Mouse (Mus musculus): ENCODE measurements around the gene Ccdc12. TPM values are rescaled to one million over a fixed set of nuclear protein-coding genes. Genes with fewer than 3 reads are reported as not detected.
A peak's percentile ranks its signal among the peaks of the same experiment; 100 is the strongest.

Ccdc12 gene
- polyA plus RNA-seq, 1 experiment, result 103 TPM

DNA sequence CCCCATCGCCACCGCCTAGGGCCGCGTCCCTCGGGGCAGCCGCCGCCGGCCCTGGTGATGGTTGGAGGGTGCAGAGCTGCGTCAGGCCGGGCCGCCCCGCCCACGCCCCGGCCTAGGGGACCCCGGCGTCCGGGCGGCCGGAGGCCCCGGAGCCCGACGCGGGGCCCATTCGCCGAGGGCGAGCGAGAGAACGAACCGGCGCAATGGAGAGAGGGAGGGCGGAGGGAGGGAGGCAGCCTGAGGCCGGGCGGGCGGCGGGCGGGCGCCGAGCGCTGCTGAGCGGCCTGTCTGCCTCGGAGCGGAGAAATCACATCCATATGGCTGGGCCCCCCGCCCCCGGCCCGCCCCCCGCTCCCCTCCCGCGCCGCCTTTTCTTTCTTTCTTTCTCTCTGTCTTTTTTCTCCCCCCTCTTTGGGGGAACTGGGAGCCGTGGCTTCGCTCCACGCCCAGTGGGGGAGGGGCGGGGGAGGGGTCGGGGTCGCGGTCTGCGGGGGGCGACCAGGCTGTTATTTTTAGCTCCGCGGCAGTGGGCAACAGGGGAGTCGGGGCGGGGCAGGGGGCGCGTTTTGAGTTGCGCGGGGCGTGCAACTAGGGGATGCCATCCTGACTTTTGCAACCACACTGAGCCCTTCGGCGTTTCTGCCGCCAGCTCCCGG lies 86.1 kb downstream of the Ccdc12 start:
- no peak overlapping the region for H3K27ac ChIP-seq (ENCODE audit: insufficient read depth, low read length)
- no peak for TF ChIP-seq POLR2A (IDR thresholded peaks at IDR 0.05; ENCODE audit: extremely low read depth, insufficient read depth, low read length)

DNA sequence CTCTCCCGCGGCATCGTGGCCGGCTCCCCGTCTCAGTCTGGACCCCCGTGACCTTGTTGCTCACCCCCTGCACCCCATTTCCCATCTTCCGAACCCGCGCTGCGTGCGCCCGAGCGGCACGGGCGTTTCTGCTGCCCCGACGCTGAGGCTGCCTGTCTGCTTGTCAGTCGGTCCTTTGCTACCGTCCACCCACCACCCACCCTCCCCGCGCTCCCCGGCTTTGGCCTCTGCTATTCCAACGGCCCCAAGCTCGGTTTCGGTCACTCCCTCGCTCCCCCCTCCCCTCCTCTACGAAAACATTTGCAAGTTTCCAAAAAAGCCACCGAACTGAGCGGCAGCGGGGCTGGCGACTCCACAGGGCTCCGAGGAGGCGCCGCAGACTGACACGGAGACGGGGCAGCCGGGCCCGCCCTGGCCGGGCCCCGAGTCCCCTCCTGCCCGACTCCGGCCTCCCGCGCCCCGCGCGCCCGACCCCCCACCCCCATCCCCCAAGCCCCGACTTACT lies 86.7 kb downstream of the Ccdc12 start:
- Histone ChIP-seq H3K4me3 (ENCODE audit: insufficient read depth, low read length) (peak overlapping the region; percentile 33), H3K27ac (ENCODE audit: insufficient read depth, low read length) (no peak overlapping the region), H3K4me1 (ENCODE audit: control insufficient read depth, insufficient read depth, low read length) (no peaks in the 10 kb centered on the region)
- TF ChIP-seq CTCF (IDR thresholded peaks at IDR 0.05; ENCODE audit: extremely low read depth, insufficient read depth, low read length), result no peak
- no peak for TF ChIP-seq POLR2A (IDR thresholded peaks at IDR 0.05; ENCODE audit: extremely low read depth, insufficient read depth, low read length)

More for the DNA sequence above, 86.1 kb downstream of the Ccdc12 start:
- Histone ChIP-seq H3K4me1 (ENCODE audit: control insufficient read depth, insufficient read depth, low read length) (no peaks in the 10 kb centered on the region), H3K4me3 (ENCODE audit: insufficient read depth, low read length) (peak overlapping the region; percentile 33)

DNA sequence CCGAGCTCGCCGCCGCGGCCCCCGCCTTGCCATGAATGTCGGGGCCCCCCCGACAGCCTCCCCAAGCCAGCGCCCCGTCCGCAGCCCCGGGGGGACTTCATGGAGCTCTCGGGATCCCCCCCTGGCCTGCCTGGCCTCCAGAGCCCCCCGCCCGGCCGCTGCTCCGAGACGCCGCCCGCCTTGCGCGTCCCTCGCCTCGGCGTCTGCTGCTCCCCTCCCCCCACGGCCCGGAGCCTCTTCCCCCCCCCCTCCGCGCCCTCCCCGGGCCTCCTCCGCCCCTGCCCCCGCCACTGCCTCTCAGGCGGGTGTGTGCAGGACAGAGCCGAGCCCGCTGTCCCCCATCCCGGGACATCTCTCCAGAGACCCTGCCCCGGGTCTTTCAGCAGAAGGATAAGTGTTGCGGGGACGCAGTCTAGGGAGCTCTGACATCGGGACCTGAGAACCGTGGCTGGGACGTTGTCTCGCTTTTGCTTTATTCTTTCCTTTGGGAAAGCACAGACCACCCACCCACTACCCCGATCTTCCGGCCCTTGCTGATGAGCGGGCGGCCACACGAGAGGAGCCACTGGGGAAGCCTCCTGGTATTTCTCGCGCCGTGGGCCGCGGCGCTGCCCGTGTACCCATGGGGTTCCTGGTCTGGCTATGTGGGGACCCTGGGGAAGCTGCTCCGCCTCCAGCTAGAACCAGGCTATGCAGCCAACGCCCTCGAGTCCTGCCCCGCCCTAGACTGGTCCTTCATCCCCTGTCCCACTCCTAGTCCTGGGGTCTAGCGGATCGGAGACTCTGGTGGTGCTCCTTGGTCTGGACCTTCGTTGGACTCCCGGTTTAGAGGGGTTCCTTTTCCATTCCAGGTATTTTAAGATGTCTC lies 87.4 kb downstream of the Ccdc12 start:
- H3K4me3 ChIP-seq (ENCODE audit: insufficient read depth, low read length), result no peak overlapping the region; the same call in 1 of the 2 replicates
- H3K4me1 ChIP-seq (ENCODE audit: control insufficient read depth, insufficient read depth, low read length), result no peaks in the 10 kb centered on the region
- no peak for TF ChIP-seq CTCF (IDR thresholded peaks at IDR 0.05; ENCODE audit: extremely low read depth, insufficient read depth, low read length)
- no peak for TF ChIP-seq POLR2A (IDR thresholded peaks at IDR 0.05; ENCODE audit: extremely low read depth, insufficient read depth, low read length)
- no peak overlapping the region for H3K27ac ChIP-seq (ENCODE audit: insufficient read depth, low read length)

DNA sequence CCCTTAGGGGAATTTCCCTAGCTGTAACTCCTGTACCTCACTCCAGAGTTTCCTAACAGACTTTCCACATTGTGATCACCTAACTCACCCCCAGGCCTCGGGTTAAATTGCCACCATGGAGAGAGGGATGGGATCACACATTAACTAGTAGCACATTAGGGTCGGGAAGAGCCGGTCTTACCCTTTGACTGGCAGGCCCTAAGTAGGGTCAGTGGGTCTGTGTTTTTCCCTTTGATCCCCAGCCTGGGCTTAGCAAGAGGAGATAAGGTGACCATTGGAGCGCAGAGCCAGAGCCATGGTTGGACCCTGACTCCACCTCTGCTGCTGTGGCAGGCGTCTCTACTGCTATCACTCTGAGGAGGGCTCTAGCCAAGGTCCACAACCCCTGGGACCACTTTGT lies 89.4 kb downstream of the Ccdc12 start:
- Histone ChIP-seq H3K27ac (ENCODE audit: insufficient read depth, low read length) (no peak overlapping the region), H3K4me1 (ENCODE audit: control insufficient read depth, insufficient read depth, low read length) (no peaks in the 10 kb centered on the region), H3K4me3 (ENCODE audit: insufficient read depth, low read length) (no peak overlapping the region)
- no peak for TF ChIP-seq CTCF (IDR thresholded peaks at IDR 0.05; ENCODE audit: extremely low read depth, insufficient read depth, low read length)
- TF ChIP-seq POLR2A (IDR thresholded peaks at IDR 0.05; ENCODE audit: extremely low read depth, insufficient read depth, low read length), result no peak

DNA sequence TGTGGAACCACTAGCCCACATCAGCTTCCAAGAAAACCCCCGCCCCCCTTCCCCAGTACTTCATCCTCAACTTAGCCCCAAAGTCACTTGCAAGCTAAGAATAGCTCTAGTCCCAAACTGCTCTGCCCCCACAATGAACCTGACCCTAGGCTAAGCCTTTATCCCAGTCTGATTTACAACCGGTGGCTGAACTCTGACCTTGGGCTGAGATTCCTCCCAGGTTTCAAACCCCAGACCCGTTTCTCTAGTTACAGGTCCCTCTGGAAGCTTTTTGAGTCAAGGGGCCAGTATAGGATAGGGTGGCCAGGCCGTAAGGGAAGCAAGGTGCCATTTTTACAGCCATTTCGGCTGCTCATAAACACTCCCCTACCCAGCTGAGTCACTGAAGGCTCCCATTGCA lies 89.9 kb downstream of the Ccdc12 start:
- Histone ChIP-seq H3K4me3 (ENCODE audit: insufficient read depth, low read length) (no peak overlapping the region), H3K27ac (ENCODE audit: insufficient read depth, low read length) (no peak overlapping the region), H3K4me1 (ENCODE audit: control insufficient read depth, insufficient read depth, low read length) (no peaks in the 10 kb centered on the region)
- no peak for TF ChIP-seq CTCF (IDR thresholded peaks at IDR 0.05; ENCODE audit: extremely low read depth, insufficient read depth, low read length)
- no peak for TF ChIP-seq POLR2A (IDR thresholded peaks at IDR 0.05; ENCODE audit: extremely low read depth, insufficient read depth, low read length)

DNA sequence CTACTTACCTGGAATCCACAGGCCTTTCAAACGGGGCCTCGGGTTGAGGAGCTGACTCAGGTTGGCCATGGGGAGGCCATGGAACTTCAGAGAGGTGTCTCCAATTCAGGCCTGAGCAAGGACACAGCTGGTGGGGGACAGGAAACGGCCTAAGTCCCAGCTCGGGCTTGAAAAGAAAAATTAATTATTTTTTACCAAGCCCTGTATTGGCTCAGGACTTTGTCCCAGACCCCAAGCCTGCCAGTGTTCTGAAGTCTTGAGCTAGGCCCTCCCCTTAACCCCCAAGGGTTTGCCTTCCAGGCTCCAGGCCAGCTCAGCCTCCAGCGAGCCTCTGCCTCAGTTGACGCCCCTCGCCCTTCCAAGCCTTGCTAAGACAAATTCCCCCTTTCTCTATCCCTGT lies 90.7 kb downstream of the Ccdc12 start, which contains the start of gene Pth1r:
Gene Pth1r (minus strand): TSS at position 185 of the 400 bp plus-strand sequence.
- H3K4me1 ChIP-seq (ENCODE audit: control insufficient read depth, insufficient read depth, low read length), result no peaks in the 10 kb centered on the region
- H3K27ac ChIP-seq (ENCODE audit: insufficient read depth, low read length), result no peak within 1 kb of the TSS
- TF ChIP-seq CTCF (IDR thresholded peaks at IDR 0.05; ENCODE audit: extremely low read depth, insufficient read depth, low read length), result no peak
- TF ChIP-seq POLR2A (IDR thresholded peaks at IDR 0.05; ENCODE audit: extremely low read depth, insufficient read depth, low read length), result no peak
- no peak within 1 kb of the TSS for H3K4me3 ChIP-seq (ENCODE audit: insufficient read depth, low read length)

DNA sequence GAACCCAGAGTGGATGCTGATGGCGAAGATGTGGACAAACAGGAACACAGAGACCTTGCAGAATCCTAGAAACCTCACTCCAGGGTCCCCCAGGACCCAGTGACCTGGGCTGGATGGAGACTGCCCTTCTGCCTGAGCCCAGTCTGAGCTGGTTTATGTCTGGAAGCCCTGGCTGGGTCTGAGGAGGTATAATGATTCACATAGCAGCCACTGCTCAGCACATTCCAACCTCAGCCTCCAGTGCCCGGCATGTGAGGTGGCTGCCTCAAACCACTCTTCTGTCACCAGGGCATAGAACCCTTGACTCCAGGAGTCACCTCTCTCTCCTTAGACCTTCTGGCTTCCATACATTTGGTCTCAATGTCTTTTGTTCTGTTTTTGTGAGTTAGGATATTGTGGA lies 92.1 kb downstream of the Ccdc12 start:
- Histone ChIP-seq H3K4me3 (ENCODE audit: insufficient read depth, low read length) (no peak overlapping the region), H3K4me1 (ENCODE audit: control insufficient read depth, insufficient read depth, low read length) (no peaks in the 10 kb centered on the region), H3K27ac (ENCODE audit: insufficient read depth, low read length) (no peak overlapping the region)
- no peak for TF ChIP-seq CTCF (IDR thresholded peaks at IDR 0.05; ENCODE audit: extremely low read depth, insufficient read depth, low read length)
- TF ChIP-seq POLR2A (IDR thresholded peaks at IDR 0.05; ENCODE audit: extremely low read depth, insufficient read depth, low read length), result no peak

DNA sequence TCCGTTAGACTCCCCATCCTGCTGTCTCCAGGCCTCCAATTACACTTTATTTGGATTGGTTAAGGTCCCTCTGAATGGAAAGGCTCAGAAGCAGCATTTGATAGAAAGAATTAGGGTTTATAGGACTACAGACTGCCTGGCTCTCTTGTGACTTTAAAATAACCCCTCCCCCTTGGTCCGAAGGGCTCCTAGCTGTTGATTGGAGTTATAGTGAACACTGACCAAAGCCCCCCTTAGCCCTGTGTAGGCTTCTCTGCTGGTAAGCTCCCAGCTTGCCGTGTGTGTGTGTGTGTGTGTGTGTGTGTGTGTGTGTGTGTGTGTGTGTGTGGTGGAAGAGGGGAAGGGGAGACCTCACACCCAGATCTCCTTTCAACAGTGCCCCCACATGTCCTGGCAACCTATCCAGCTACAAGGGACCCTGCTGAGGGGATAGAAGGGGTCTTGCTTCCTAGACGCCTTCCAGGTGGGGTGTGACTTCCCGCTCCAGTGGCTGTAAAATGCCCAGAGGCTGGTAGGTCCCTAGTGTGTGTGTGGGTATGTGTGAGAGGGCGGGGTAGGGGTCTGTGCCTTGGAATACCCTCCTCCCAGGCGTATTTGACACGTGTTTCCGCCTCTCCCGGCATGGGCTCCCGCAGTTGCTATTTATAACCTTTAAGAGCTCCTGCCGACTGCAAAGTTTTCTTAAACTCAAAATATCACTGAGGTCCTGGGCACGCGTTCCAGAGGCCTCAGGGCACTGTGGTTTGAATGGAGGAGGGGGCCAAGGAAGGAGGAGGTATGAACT lies 94.3 kb downstream of the Ccdc12 start:
- Histone ChIP-seq H3K4me3 (ENCODE audit: insufficient read depth, low read length) (no peak overlapping the region), H3K4me1 (ENCODE audit: control insufficient read depth, insufficient read depth, low read length) (no peaks in the 10 kb centered on the region), H3K27ac (ENCODE audit: insufficient read depth, low read length) (no peak overlapping the region)
- TF ChIP-seq POLR2A (IDR thresholded peaks at IDR 0.05; ENCODE audit: extremely low read depth, insufficient read depth, low read length) (no peak), CTCF (IDR thresholded peaks at IDR 0.05; ENCODE audit: extremely low read depth, insufficient read depth, low read length) (no peak)

DNA sequence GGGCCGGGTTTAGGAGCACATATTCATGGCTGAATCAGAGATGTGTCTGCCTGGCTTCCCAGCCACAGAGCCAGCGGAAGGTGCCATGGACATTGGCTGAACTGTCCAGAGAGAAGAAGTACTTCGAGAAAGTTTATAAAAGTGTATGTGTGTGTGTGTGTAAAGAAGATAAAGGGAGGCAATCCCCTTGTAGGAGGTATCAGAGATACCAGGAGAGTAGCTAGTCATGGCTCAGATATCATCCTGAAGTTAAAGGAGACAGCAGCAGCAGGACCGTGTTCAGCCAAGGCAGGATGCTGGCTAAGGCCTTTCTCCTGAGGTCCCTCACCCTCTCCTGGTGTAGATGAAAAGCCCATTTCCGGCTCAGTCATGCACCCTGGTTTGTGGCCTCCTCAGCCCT lies 95.1 kb downstream of the Ccdc12 start:
- Histone ChIP-seq H3K4me3 (ENCODE audit: insufficient read depth, low read length) (no peak overlapping the region), H3K27ac (ENCODE audit: insufficient read depth, low read length) (no peak overlapping the region), H3K4me1 (ENCODE audit: control insufficient read depth, insufficient read depth, low read length) (no peaks in the 10 kb centered on the region)
- no peak for TF ChIP-seq POLR2A (IDR thresholded peaks at IDR 0.05; ENCODE audit: extremely low read depth, insufficient read depth, low read length)
- no peak for TF ChIP-seq CTCF (IDR thresholded peaks at IDR 0.05; ENCODE audit: extremely low read depth, insufficient read depth, low read length)

Data from cortical plate, adult 2 months (tissue).